Mouse (Mus musculus) urinary bladder, adult 18-20 months (tissue): ENCODE measurements around the gene Gm43064.

Experiments
- DNase-seq, 2 experiments: peaks; one replicate each; pipeline ENCODE4 v3.0.0; 2022; ENCODE audit warnings: low spot score in 2 of 2, mixed read lengths in 2 of 2

Gm43064 gene

GRCm38 (mm10) chr3:103853804-103854203 lies 44.4 kb downstream of the Gm43064 start:
- no peak for DNase-seq

- DNase-seq = no peak
Observed at GRCm38 (mm10) chr3:103857036-103857805, 47.8 kb downstream of the Gm43064 start.

- DNase-seq = no peak
Observed at GRCm38 (mm10) chr3:103857977-103858563, 48.7 kb downstream of the Gm43064 start.

GRCm38 (mm10) chr3:103858881-103859801 lies 49.8 kb downstream of the Gm43064 start, which contains the start of gene Ptpn22:
Gene Ptpn22 (plus strand): TSS chr3:103859795.
- DNase-seq = no peak

GRCm38 (mm10) chr3:103859851-103860391 lies 50.5 kb downstream of the Gm43064 start:
- no peak for DNase-seq

- no peak for DNase-seq
Observed at GRCm38 (mm10) chr3:103862721-103863220, 53.4 kb downstream of the Gm43064 start.

- no peak for DNase-seq
Observed at GRCm38 (mm10) chr3:103864200-103864599, 54.8 kb downstream of the Gm43064 start.

GRCm38 (mm10) chr3:103867424-103867971 lies 58.1 kb downstream of the Gm43064 start:
- DNase-seq = no peak

- DNase-seq = no peak
Observed at GRCm38 (mm10) chr3:103868008-103868407, 58.6 kb downstream of the Gm43064 start.

- no peak for DNase-seq
Observed at GRCm38 (mm10) chr3:103872663-103873098, 63.3 kb downstream of the Gm43064 start.

- no peak for DNase-seq
Observed at GRCm38 (mm10) chr3:103874329-103874728, 65.0 kb downstream of the Gm43064 start.

- no peak for DNase-seq
Observed at GRCm38 (mm10) chr3:103885946-103886345, 76.6 kb downstream of the Gm43064 start.

- no peak for DNase-seq
Observed at GRCm38 (mm10) chr3:103887581-103887980, 78.2 kb downstream of the Gm43064 start.
